Comparison of ENCODE assay signal across 9 mouse cellular contexts in genomic region chr17:48543301-48543765, GRCm38 (mm10).
DNase-seq lines count a peak whose midpoint lies in the region; ATAC-seq lines count a peak whose summit lies in the region.
"Had no signal": no experiment of that assay in that cellular context is flagged by ENCODE, and none has a peak within 500 bp of the region (broad histone marks: within the 10 kb centered on the region; RNA-seq: fewer than 3 reads in every experiment).

No protein-coding gene starts in this region.

- no peak overlapping the region for H3K4me2 ChIP-seq in forebrain, embryonic 14.5 days (ENCODE audit: low read length)
- no peak overlapping the region for H3K4me2 ChIP-seq in forebrain, embryonic 12.5 days
- H3K4me2 ChIP-seq in forebrain, embryonic 16.5 days (ENCODE audit: low read length), result peak overlapping the region; percentile 11; the same call in 1 of the 2 replicates
- H3K4me2 ChIP-seq in neural tube, embryonic 14.5 days (ENCODE audit: low read depth, low read length), result peak overlapping the region; percentile 26; the same call in 1 of the 2 replicates

- 68% methylated on average over 15 of the region's 15 CpGs for WGBS in forebrain, embryonic 14.5 days
- WGBS in forebrain, embryonic 12.5 days, result 77% methylated on average over 15 of the region's 15 CpGs
- WGBS in forebrain, embryonic 16.5 days, result 60% methylated on average over 15 of the region's 15 CpGs
- 63% methylated on average over 15 of the region's 15 CpGs for WGBS in neural tube, embryonic 14.5 days
- WGBS in heart, embryonic 10.5 days, result 66% methylated on average over 15 of the region's 15 CpGs

- H3K4me1 ChIP-seq in forebrain, embryonic 14.5 days (ENCODE audit: control insufficient read depth, insufficient read depth, low read length), result no peaks in the 10 kb centered on the region
- H3K4me1 ChIP-seq in forebrain, embryonic 12.5 days, result no peaks in the 10 kb centered on the region
- H3K4me1 ChIP-seq in forebrain, embryonic 16.5 days (replicated peaks; ENCODE audit: control insufficient read depth, insufficient read depth, low read length), result peaks cover 5% of the 10 kb centered on the region; the same call in 1 of the 2 replicates
- no peaks in the 10 kb centered on the region for H3K4me1 ChIP-seq in neural tube, embryonic 14.5 days (ENCODE audit: control insufficient read depth, insufficient read depth, low read length)
- peaks cover 7% of the 10 kb centered on the region; the same call in 1 of the 2 replicates for H3K4me1 ChIP-seq in heart, embryonic 10.5 days

- no peaks in the 10 kb centered on the region for H3K27me3 ChIP-seq in forebrain, embryonic 14.5 days (replicated peaks; ENCODE audit: control insufficient read depth, insufficient read depth, low read length)
- no peaks in the 10 kb centered on the region for H3K27me3 ChIP-seq in forebrain, embryonic 12.5 days
- H3K27me3 ChIP-seq in forebrain, embryonic 16.5 days (replicated peaks; ENCODE audit: control insufficient read depth, insufficient read depth, low read length), result no peaks in the 10 kb centered on the region
- H3K27me3 ChIP-seq in neural tube, embryonic 14.5 days (ENCODE audit: control insufficient read depth, insufficient read depth, low read length), result no peaks in the 10 kb centered on the region
- no peaks in the 10 kb centered on the region for H3K27me3 ChIP-seq in heart, embryonic 10.5 days (ENCODE audit: insufficient read depth, poor library complexity, severe bottlenecking)
- H3K27me3 ChIP-seq: CH12.LX had no signal

- no peak overlapping the region for H3K4me3 ChIP-seq in forebrain, embryonic 14.5 days (ENCODE audit: low read depth, low read length)
- no peak overlapping the region for H3K4me3 ChIP-seq in forebrain, embryonic 12.5 days (replicated peaks)
- no peak overlapping the region for H3K4me3 ChIP-seq in forebrain, embryonic 16.5 days (replicated peaks; ENCODE audit: low read length)
- H3K4me3 ChIP-seq in neural tube, embryonic 14.5 days (ENCODE audit: low read depth, low read length), result no peak overlapping the region
- no peak overlapping the region for H3K4me3 ChIP-seq in heart, embryonic 10.5 days

- no peak overlapping the region for H3K27ac ChIP-seq in forebrain, embryonic 14.5 days (ENCODE audit: low read depth, low read length)
- H3K27ac ChIP-seq in forebrain, embryonic 12.5 days, result no peak overlapping the region
- H3K27ac ChIP-seq in forebrain, embryonic 16.5 days (ENCODE audit: low read length), result no peak overlapping the region
- no peak overlapping the region for H3K27ac ChIP-seq in neural tube, embryonic 14.5 days (ENCODE audit: low read depth, low read length)
- H3K27ac ChIP-seq in heart, embryonic 10.5 days, result no peak overlapping the region

- no peak overlapping the region for H3K9ac ChIP-seq in forebrain, embryonic 14.5 days (ENCODE audit: low read length)
- H3K9ac ChIP-seq in forebrain, embryonic 12.5 days, result no peak overlapping the region
- H3K9ac ChIP-seq in forebrain, embryonic 16.5 days (replicated peaks; ENCODE audit: low read depth, low read length), result no peak overlapping the region
- H3K9ac ChIP-seq in neural tube, embryonic 14.5 days (replicated peaks; ENCODE audit: low read depth, low read length), result no peak overlapping the region

- DNase-seq in forebrain, embryonic 14.5 days (ENCODE audit: low spot score), result peak; percentile 29
- DNase-seq in layer of hippocampus, adult 8-10 months (ENCODE audit: low spot score in 2 of 2), result peak; percentile 59 to 67
- DNase-seq in heart, embryonic 10.5 days (ENCODE audit: low spot score), result no peak
- no peak for DNase-seq in spleen, postnatal 14 days (ENCODE audit: low spot score in 2 of 2)
- DNase-seq in heart, adult 18-20 months, result no peak

- ATAC-seq in forebrain, embryonic 14.5 days, result no peak
- no peak for ATAC-seq in forebrain, embryonic 12.5 days (ENCODE audit: low FRiP score)
- peak; percentile 18; the same call in 1 of the 2 replicates for ATAC-seq in forebrain, embryonic 16.5 days
- ATAC-seq in neural tube, embryonic 14.5 days (ENCODE audit: low read depth), result no peak

- no peaks in the 10 kb centered on the region for H3K9me3 ChIP-seq in forebrain, embryonic 14.5 days (replicated peaks; ENCODE audit: control insufficient read depth, low read length)
- no peaks in the 10 kb centered on the region for H3K9me3 ChIP-seq in forebrain, embryonic 12.5 days
- no peaks in the 10 kb centered on the region for H3K9me3 ChIP-seq in forebrain, embryonic 16.5 days (ENCODE audit: control insufficient read depth, low read length)
- H3K9me3 ChIP-seq in neural tube, embryonic 14.5 days (ENCODE audit: control insufficient read depth, low read length), result no peaks in the 10 kb centered on the region
- no peaks in the 10 kb centered on the region for H3K9me3 ChIP-seq in heart, embryonic 10.5 days

- no peaks in the 10 kb centered on the region for H3K36me3 ChIP-seq in forebrain, embryonic 14.5 days (ENCODE audit: control insufficient read depth, insufficient read depth, low read length)
- no peaks in the 10 kb centered on the region for H3K36me3 ChIP-seq in forebrain, embryonic 12.5 days (replicated peaks)
- no peaks in the 10 kb centered on the region for H3K36me3 ChIP-seq in forebrain, embryonic 16.5 days (ENCODE audit: control insufficient read depth, insufficient read depth)
- H3K36me3 ChIP-seq in neural tube, embryonic 14.5 days (ENCODE audit: control insufficient read depth, insufficient read depth, low read length), result no peaks in the 10 kb centered on the region
- H3K36me3 ChIP-seq in heart, embryonic 10.5 days, result no peaks in the 10 kb centered on the region

Comparison
In these comparisons a context has a peak if more than half of its experiments do, and no peak if none do; other contexts are left out.
1. H3K4me2 ChIP-seq: peak in forebrain, embryonic 16.5 days (single experiment) and neural tube, embryonic 14.5 days (single experiment); none in forebrain, embryonic 14.5 days (single experiment) and forebrain, embryonic 12.5 days (single experiment).
2. DNase-seq: peak in forebrain, embryonic 14.5 days (single experiment) and layer of hippocampus, adult 8-10 months (2 of 2); none in heart, embryonic 10.5 days (single experiment), spleen, postnatal 14 days (0 of 2) and heart, adult 18-20 months (0 of 2).